Mouse (Mus musculus) myocyte (in vitro differentiated cells): ENCODE data around the gene Itgae.

Experiments used
- E2F4 ChIP-seq: IDR thresholded peaks from one replicate; pipeline ENCODE4 v1.6.1; 2011; ENCODE audit warnings: mild to moderate bottlenecking, control low read depth, moderate library complexity; ENCODE audit not compliant: insufficient read depth
- MYOD1 ChIP-seq, 3 experiments: IDR thresholded peaks; one replicate each; pipeline ENCODE4 v1.6.1; 2011; ENCODE audit warnings: control low read depth in 2 of 3, low read depth in 2 of 3, mild to moderate bottlenecking in 2 of 3, moderate library complexity in 1 of 3; ENCODE audit not compliant: insufficient read length in 2 of 3, control insufficient read depth in 1 of 3
- MYOG ChIP-seq, 3 experiments: IDR thresholded peaks; one replicate each; pipeline ENCODE4 v1.6.1; 2011; ENCODE audit warnings: control low read depth in 2 of 3, low read depth in 2 of 3, mild to moderate bottlenecking in 2 of 3; ENCODE audit not compliant: insufficient read length in 2 of 3, control insufficient read depth in 1 of 3, insufficient read depth in 1 of 3
- POLR2A ChIP-seq: IDR thresholded peaks from one replicate; pipeline ENCODE4 v1.6.1; 2011; ENCODE audit warnings: low read depth, mild to moderate bottlenecking, control low read depth, moderate library complexity; ENCODE audit not compliant: insufficient read length
- USF1 ChIP-seq: IDR thresholded peaks from one replicate; pipeline ENCODE4 v1.6.1; 2011; ENCODE audit warnings: low read depth, mild to moderate bottlenecking, control low read depth, moderate library complexity

GRCm38 (mm10) chr11:73092057-73092456 lies 1.7 kb downstream of the Itgae start:
- no peak for TF ChIP-seq E2F4
- TF ChIP-seq USF1 = no peak
- TF ChIP-seq POLR2A = no peak
- no peak for TF ChIP-seq MYOD1 (IDR thresholded peaks at IDR 0.05; ENCODE audit: control insufficient read depth in 1 of 3, insufficient read length in 2 of 3, low read depth in 2 of 3)
- TF ChIP-seq MYOG (IDR thresholded peaks at IDR 0.05; ENCODE audit: control insufficient read depth in 1 of 3, insufficient read depth in 1 of 3, insufficient read length in 2 of 3, low read depth in 2 of 3) = no peak
